Mouse (Mus musculus): ENCODE measurements around the gene Gm49318. TPM values are rescaled to one million over a fixed set of nuclear protein-coding genes. Genes with fewer than 3 reads are reported as not detected.

Gene Gm49318
- polyA plus RNA-seq, 1 experiment from 2014 or later: not detected

DNA sequence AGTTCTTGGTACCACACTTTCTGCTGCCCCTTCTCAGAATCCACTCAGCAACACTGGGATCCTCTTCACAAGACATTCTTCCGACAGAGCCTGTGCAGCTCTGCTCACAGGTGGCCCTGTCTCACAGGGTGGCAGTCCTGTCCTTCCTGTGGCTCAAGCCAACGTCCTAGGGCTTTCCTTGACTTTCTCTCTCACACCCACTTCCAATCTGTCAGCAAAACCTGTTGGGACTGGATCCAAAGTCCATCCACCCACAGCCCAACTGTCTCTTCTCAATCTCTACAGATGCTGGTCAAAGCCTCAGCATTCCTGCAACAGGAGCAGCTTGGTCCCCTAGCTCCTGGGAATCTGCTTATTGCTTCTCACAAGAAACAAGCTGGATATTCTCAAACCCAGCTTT is 9.7 kb downstream of the Gm49318 start:
- H3K9me3 ChIP-seq (ENCODE audit: control insufficient read depth, low read length): no peaks in the 10 kb centered on the region
- ATAC-seq (replicated peaks; ENCODE audit: low FRiP score): no peak
- no peaks in the 10 kb centered on the region for H3K27me3 ChIP-seq (replicated peaks; ENCODE audit: control insufficient read depth, insufficient read depth, low read length)
- DNase-seq (ENCODE audit: low spot score): no peak
- 77% methylated on average over 2 of the region's 2 CpGs for WGBS
- H3K36me3 ChIP-seq (ENCODE audit: control insufficient read depth, insufficient read depth, low read length): peaks cover 29% of the 10 kb centered on the region
- H3K27ac ChIP-seq (ENCODE audit: low read depth, low read length): no peak overlapping the region
- no peaks in the 10 kb centered on the region; the same call in 1 of the 2 replicates for H3K4me1 ChIP-seq (replicated peaks; ENCODE audit: control insufficient read depth, insufficient read depth, low read length)
- H3K4me3 ChIP-seq (ENCODE audit: low read depth, low read length): no peak overlapping the region
- H3K9ac ChIP-seq (ENCODE audit: low read depth, low read length): no peak overlapping the region
- H3K4me2 ChIP-seq: no peak overlapping the region

DNA sequence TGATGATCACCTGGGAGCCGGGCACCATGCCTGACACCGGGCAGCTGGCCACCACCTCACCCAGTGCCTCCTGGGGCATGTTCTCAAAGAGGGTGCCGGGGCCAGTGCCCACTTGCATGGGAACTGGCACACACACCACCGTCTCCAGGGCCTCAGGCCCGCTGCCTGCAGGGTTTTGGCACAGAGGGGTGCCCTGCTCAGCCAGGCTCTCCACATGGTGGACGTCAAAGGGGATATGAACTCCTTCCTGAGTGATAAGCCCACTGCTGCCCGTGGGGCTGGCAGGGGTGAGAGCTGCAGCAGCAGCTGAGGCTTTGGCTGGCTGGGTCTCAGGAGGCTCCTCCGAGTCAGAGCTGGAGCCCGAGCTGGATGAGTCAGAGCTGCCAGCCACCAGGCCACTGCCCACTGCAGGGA is 13.0 kb downstream of the Gm49318 start:
- DNase-seq (ENCODE audit: low spot score) (no peak), ATAC-seq (replicated peaks; ENCODE audit: low FRiP score) (no peak)
- no peak overlapping the region for H3K9ac ChIP-seq (ENCODE audit: low read depth, low read length)
- peaks cover 2% of the 10 kb centered on the region; the same call in 1 of the 2 replicates for H3K4me1 ChIP-seq (replicated peaks; ENCODE audit: control insufficient read depth, insufficient read depth, low read length)
- H3K27ac ChIP-seq (ENCODE audit: low read depth, low read length): no peak overlapping the region
- H3K9me3 ChIP-seq (ENCODE audit: control insufficient read depth, low read length): no peaks in the 10 kb centered on the region
- peaks cover 18% of the 10 kb centered on the region for H3K27me3 ChIP-seq (replicated peaks; ENCODE audit: control insufficient read depth, insufficient read depth, low read length)
- H3K36me3 ChIP-seq (ENCODE audit: control insufficient read depth, insufficient read depth, low read length): peaks cover 11% of the 10 kb centered on the region
- H3K4me3 ChIP-seq (ENCODE audit: low read depth, low read length): no peak overlapping the region
- H3K4me2 ChIP-seq: no peak overlapping the region
- WGBS: 83% methylated on average over 9 of the region's 9 CpGs

DNA sequence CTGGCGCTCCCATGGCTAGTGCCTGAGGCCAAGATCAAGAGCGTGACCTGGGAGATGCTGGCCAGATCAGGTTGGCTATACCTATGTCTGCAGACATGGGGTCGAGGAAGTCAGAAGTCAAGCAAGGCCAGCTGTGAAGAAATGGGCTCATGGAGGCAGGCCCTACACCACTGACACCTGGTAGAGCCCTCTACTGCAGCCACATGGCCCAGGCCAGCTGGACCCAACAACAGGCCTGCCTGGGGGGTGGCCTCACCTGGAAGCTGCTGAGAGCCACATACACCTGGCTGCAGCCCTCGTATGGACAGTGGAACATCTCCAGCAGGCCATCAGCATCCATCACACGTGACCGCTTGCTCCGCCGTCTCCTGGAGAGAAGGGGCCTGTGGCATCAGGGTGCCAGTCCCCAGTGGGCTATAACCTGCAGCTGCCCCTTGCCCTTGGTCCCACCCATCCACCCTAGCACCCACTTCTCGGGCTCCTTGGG is 14.0 kb downstream of the Gm49318 start:
- WGBS: 90% methylated on average over 9 of the region's 9 CpGs
- Histone ChIP-seq H3K9ac (ENCODE audit: low read depth, low read length) (no peak overlapping the region), H3K9me3 (ENCODE audit: control insufficient read depth, low read length) (no peaks in the 10 kb centered on the region), H3K4me2 (no peak overlapping the region), H3K4me3 (ENCODE audit: low read depth, low read length) (no peak overlapping the region), H3K4me1 (replicated peaks; ENCODE audit: control insufficient read depth, insufficient read depth, low read length) (peaks cover 2% of the 10 kb centered on the region), H3K36me3 (ENCODE audit: control insufficient read depth, insufficient read depth, low read length) (peaks cover 11% of the 10 kb centered on the region), H3K27ac (ENCODE audit: low read depth, low read length) (no peak overlapping the region), H3K27me3 (replicated peaks; ENCODE audit: control insufficient read depth, insufficient read depth, low read length) (peaks cover 27% of the 10 kb centered on the region)
- DNase-seq (ENCODE audit: low spot score) (no peak), ATAC-seq (replicated peaks; ENCODE audit: low FRiP score) (no peak)

DNA sequence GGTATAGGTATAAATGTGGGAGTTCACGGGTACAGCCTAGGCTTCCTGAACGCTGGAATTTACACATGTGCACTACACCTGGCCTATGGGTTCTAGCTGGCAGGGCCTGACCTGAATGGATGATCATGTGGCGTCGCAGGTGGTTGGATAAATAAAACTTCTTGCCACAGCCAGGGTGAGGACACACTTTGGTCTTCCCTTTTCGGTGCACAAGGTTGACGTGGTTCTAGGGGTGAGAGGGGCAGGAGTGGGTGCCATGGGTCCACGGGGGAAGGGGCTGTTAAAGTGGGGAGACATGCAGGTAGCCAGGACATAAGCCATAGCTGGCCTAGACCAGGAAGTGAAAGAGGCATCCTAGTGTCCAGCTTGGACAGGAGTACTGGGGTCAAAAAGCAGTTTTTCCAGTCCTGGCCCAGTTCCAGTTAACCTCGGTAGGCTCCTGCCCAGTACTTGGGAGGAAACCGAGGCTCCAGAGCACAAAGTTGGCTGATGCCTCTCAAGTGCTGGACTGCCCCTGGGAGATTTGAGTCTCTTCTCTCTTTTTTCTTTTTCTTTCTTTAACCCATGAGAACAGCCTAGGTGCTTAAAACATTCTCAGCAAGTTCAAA is 14.7 kb downstream of the Gm49318 start:
- no peak for ATAC-seq (replicated peaks; ENCODE audit: low FRiP score)
- Histone ChIP-seq H3K27ac (ENCODE audit: low read depth, low read length) (no peak overlapping the region), H3K36me3 (ENCODE audit: control insufficient read depth, insufficient read depth, low read length) (peaks cover 11% of the 10 kb centered on the region), H3K4me1 (replicated peaks; ENCODE audit: control insufficient read depth, insufficient read depth, low read length) (peaks cover 8% of the 10 kb centered on the region), H3K9ac (ENCODE audit: low read depth, low read length) (no peak overlapping the region), H3K27me3 (replicated peaks; ENCODE audit: control insufficient read depth, insufficient read depth, low read length) (peaks cover 34% of the 10 kb centered on the region), H3K4me3 (ENCODE audit: low read depth, low read length) (no peak overlapping the region), H3K9me3 (ENCODE audit: control insufficient read depth, low read length) (no peaks in the 10 kb centered on the region), H3K4me2 (no peak overlapping the region)
- DNase-seq (ENCODE audit: low spot score): no peak
- 77% methylated on average over 9 of the region's 9 CpGs for WGBS

DNA sequence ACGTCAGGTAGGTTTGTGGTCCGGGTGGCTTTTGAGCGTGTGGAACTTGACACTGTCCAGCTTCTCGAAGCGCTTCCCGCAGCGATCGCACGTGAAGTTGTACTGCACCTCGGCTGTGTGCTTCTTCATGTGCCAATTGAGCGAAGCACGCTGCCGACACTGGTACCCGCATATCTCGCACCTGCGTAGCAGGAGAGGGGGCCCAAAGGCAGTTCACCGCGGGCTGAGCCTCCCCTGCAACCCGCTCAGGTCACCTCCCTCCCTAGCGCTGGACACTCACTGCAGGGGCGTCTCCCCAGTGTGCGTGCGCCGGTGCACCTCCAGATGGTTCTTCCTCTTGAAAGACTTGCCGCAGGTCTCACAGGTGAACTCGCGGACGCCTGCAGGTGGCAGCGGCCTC is 15.3 kb downstream of the Gm49318 start:
- DNase-seq (ENCODE audit: low spot score): no peak
- Histone ChIP-seq H3K4me1 (replicated peaks; ENCODE audit: control insufficient read depth, insufficient read depth, low read length) (peaks cover 14% of the 10 kb centered on the region), H3K27me3 (replicated peaks; ENCODE audit: control insufficient read depth, insufficient read depth, low read length) (peaks cover 41% of the 10 kb centered on the region), H3K9ac (ENCODE audit: low read depth, low read length) (no peak overlapping the region), H3K36me3 (ENCODE audit: control insufficient read depth, insufficient read depth, low read length) (peaks cover 11% of the 10 kb centered on the region), H3K27ac (ENCODE audit: low read depth, low read length) (no peak overlapping the region), H3K9me3 (ENCODE audit: control insufficient read depth, low read length) (no peaks in the 10 kb centered on the region), H3K4me3 (ENCODE audit: low read depth, low read length) (no peak overlapping the region), H3K4me2 (no peak overlapping the region)
- WGBS: 34% methylated on average over 29 of the region's 29 CpGs
- no peak for ATAC-seq (replicated peaks; ENCODE audit: low FRiP score)

DNA sequence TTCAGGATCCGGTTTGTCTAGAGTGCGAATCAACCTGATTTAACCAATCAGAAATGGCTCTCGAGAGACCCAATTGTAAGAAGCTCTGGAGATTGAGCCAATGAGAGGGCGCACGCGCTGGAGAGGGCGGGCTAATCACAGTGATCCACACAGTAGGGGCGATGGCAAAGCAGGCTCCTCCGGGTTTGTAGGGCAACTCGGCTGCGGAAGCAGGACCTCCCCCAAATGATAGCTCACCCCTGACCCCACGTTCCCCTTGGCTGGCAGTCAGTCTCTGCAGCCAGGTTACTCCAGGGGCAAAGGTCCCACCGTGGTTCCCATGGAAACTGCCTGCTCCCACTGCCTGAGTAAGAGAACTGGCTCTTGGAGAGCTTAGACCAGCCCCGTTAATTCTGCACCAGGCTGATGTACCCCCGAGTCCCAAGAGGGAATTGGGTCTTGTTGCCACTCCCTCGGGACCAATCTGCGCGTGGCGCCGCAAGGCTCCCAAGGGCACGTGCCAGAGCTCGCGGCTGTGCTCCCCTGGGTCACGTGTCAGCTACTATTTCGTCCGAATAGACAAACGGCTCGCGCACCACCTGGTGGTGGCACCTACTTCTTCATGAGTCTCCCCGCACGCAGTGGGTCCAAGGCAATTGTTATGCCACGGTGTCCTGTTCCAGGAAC is 16.5 kb downstream of the Gm49318 start:
- WGBS: 2% methylated on average over 32 of the region's 32 CpGs
- Histone ChIP-seq H3K36me3 (ENCODE audit: control insufficient read depth, insufficient read depth, low read length) (peaks cover 10% of the 10 kb centered on the region), H3K27ac (ENCODE audit: low read depth, low read length) (no peak overlapping the region), H3K4me3 (ENCODE audit: low read depth, low read length) (0 out of 2 replicates have a peak overlapping the region, but pooled peaks have one; percentile 3), H3K4me1 (replicated peaks; ENCODE audit: control insufficient read depth, insufficient read depth, low read length) (peaks cover 19% of the 10 kb centered on the region), H3K9ac (ENCODE audit: low read depth, low read length) (no peak overlapping the region), H3K4me2 (peak overlapping the region; percentile 51), H3K27me3 (replicated peaks; ENCODE audit: control insufficient read depth, insufficient read depth, low read length) (peaks cover 52% of the 10 kb centered on the region), H3K9me3 (ENCODE audit: control insufficient read depth, low read length) (no peaks in the 10 kb centered on the region)
- ATAC-seq (replicated peaks; ENCODE audit: low FRiP score): peak; percentile 60
- peak; percentile 78 for DNase-seq (ENCODE audit: low spot score)

DNA sequence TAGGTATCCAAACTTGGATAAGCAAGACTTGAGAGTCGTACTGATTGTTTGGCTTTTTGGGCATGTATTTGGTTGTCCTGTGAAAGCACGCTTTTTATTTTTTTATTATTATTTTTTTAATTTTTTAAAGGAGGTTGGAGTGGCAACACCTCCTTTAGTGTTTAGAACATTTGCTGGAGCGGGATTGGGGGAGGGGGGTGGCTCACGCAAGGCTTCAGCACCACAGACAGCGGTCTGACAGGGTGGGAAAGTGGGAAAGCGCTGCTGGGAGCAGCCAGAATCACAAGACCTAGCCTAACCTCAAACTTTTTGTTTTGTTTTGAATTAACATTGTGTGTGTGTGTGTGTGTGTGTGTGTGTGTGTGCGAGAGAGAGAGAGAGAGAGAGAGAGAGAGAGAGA is 17.4 kb downstream of the Gm49318 start:
- DNase-seq (ENCODE audit: low spot score) (no peak), ATAC-seq (replicated peaks; ENCODE audit: low FRiP score) (no peak)
- H3K9ac ChIP-seq (ENCODE audit: low read depth, low read length): no peak overlapping the region
- no peak overlapping the region for H3K27ac ChIP-seq (ENCODE audit: low read depth, low read length)
- H3K4me3 ChIP-seq (ENCODE audit: low read depth, low read length): no peak overlapping the region
- peaks cover 19% of the 10 kb centered on the region for H3K4me1 ChIP-seq (replicated peaks; ENCODE audit: control insufficient read depth, insufficient read depth, low read length)
- no peak overlapping the region for H3K4me2 ChIP-seq
- 16% methylated on average over 6 of the region's 7 CpGs for WGBS
- H3K9me3 ChIP-seq (ENCODE audit: control insufficient read depth, low read length): no peaks in the 10 kb centered on the region
- H3K36me3 ChIP-seq (ENCODE audit: control insufficient read depth, insufficient read depth, low read length): peaks cover 5% of the 10 kb centered on the region
- H3K27me3 ChIP-seq (replicated peaks; ENCODE audit: control insufficient read depth, insufficient read depth, low read length): peaks cover 58% of the 10 kb centered on the region

DNA sequence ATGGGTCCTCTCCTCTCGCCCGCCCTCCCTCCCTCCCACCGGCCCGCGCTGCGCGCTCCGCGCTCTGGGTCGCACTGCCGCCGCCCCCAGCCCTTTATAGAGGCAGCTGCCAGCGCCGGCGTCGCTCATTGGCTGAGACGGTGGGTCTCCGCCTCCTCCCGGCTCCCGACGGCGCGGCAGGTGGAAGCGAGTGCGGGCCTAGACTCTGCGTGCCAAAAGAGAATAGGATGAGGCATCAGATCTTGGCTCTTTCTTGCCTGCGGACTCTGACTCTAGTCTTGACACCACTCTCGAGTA is 19.2 kb downstream of the Gm49318 start, which contains the start of gene Elavl3:
Elavl3 (minus strand) TSS at position 66 of the 297 bp plus-strand sequence.
- H3K27ac ChIP-seq (ENCODE audit: low read depth, low read length): no peak within 1 kb of the TSS
- peak within 1 kb of the TSS; percentile 75 for H3K4me2 ChIP-seq
- DNase-seq (ENCODE audit: low spot score): no peak
- H3K4me1 ChIP-seq (replicated peaks; ENCODE audit: control insufficient read depth, insufficient read depth, low read length): peaks cover 19% of the 10 kb centered on the region
- ATAC-seq (replicated peaks; ENCODE audit: low FRiP score): no peak
- no peak within 1 kb of the TSS for H3K9ac ChIP-seq (ENCODE audit: low read depth, low read length)
- no peaks in the 10 kb centered on the region for H3K36me3 ChIP-seq (ENCODE audit: control insufficient read depth, insufficient read depth, low read length)
- no peaks in the 10 kb centered on the region for H3K9me3 ChIP-seq (ENCODE audit: control insufficient read depth, low read length)
- H3K4me3 ChIP-seq (ENCODE audit: low read depth, low read length): peak within 1 kb of the TSS; percentile 41
- H3K27me3 ChIP-seq (replicated peaks; ENCODE audit: control insufficient read depth, insufficient read depth, low read length): peaks cover 65% of the 10 kb centered on the region
- WGBS: 3% methylated on average over 28 of the region's 28 CpGs
